Mouse (Mus musculus): ENCODE results near the gene Olfr906.

The Olfr906 gene

GRCm38 (mm10) chr9:38486785-38487184 is at the start of gene Olfr906:
Olfr906 (plus strand) TSS chr9:38487085.
- DNase-seq (ENCODE audit: low spot score): no peak

- DNase-seq (ENCODE audit: low spot score): no peak
These were observed 39.5 kb upstream of the Olfr906 start, which contains the start of gene Olfr902 for GRCm38 (mm10) chr9:38447352-38447751. Olfr902 (plus strand) TSS chr9:38447652.

GRCm38 (mm10) chr9:38462844-38463243 is 24.0 kb upstream of the Olfr906 start, which contains the start of gene Olfr904:
Olfr904 (plus strand) TSS chr9:38463144.
- no peak for DNase-seq (ENCODE audit: low spot score)

GRCm38 (mm10) chr9:38470807-38471206 is 16.1 kb upstream of the Olfr906 start, which contains the start of gene Olfr905:
Olfr905 (plus strand) TSS chr9:38471107.
- DNase-seq (ENCODE audit: low spot score): no peak

GRCm38 (mm10) chr9:38495501-38495900 is 8.6 kb downstream of the Olfr906 start, which contains the start of gene Olfr907:
Olfr907 (plus strand) TSS chr9:38495801.
- DNase-seq (ENCODE audit: low spot score): no peak

GRCm38 (mm10) chr9:38512353-38512752 is 25.5 kb downstream of the Olfr906 start:
- no peak for DNase-seq (ENCODE audit: low spot score)

GRCm38 (mm10) chr9:38521280-38521679 is 34.4 kb downstream of the Olfr906 start, which contains the start of gene Olfr911-ps1:
Olfr911-ps1 (plus strand) TSS chr9:38521580.
- DNase-seq (ENCODE audit: low spot score): no peak

GRCm38 (mm10) chr9:38537549-38537948 is 50.7 kb downstream of the Olfr906 start, which contains the start of gene Olfr910:
Olfr910 (plus strand) TSS chr9:38537849.
- DNase-seq (ENCODE audit: low spot score): no peak
